Mouse (Mus musculus) hindbrain, embryonic 11.5 days (tissue): ENCODE measurements at regions not wholly inside any gene's neighbourhood (a gene's known extent, or its start where the extent isn't known, plus 50 kb on each side); places are given as distances from the start of the nearest gene placed in this dataset.

ENCODE experiments used
- ATAC-seq: fragments of 200-750 bp; cut with Nextera tagmentation; 2 replicates; pipeline ENCODE4 v1.8.0; 2017; ENCODE audit warnings: mild to moderate bottlenecking, moderate TSS enrichment, moderate library complexity; ENCODE audit not compliant: low FRiP score
- DNase-seq: peaks from one replicate; pipeline ENCODE4 v3.0.0-alpha.2; 2015; ENCODE audit warnings: low spot score
- H3K27ac ChIP-seq: fragments of 300-500 bp; sonication (generic); 2 replicates; pipeline ENCODE4 v1.5.1; 2014; ENCODE audit warnings: mild to moderate bottlenecking, low read depth, low read length
- H3K27me3 ChIP-seq: fragments of 300-500 bp; sonication (generic); 2 replicates; pipeline ENCODE4 v1.6.1; 2014; ENCODE audit warnings: mild to moderate bottlenecking, low read length, moderate library complexity, mixed read lengths; ENCODE audit not compliant: control insufficient read depth, insufficient read depth
- H3K36me3 ChIP-seq: fragments of 300-500 bp; sonication (generic); 2 replicates; pipeline ENCODE4 v1.6.1; 2014; ENCODE audit warnings: mild to moderate bottlenecking, low read length, moderate library complexity, mixed read lengths; ENCODE audit not compliant: control insufficient read depth, insufficient read depth
- H3K4me1 ChIP-seq: fragments of 300-500 bp; sonication (generic); replicated peaks from 2 replicates; pipeline ENCODE4 v1.6.1; 2014; ENCODE audit warnings: low read length, mixed read lengths; ENCODE audit not compliant: control insufficient read depth, insufficient read depth
- H3K4me2 ChIP-seq: fragments of 300-500 bp; sonication (generic); replicated peaks from 2 replicates; pipeline ENCODE4 v1.6.1; 2014; ENCODE audit warnings: mild to moderate bottlenecking, low read depth, low read length
- H3K4me3 ChIP-seq: fragments of 300-500 bp; sonication (generic); 2 replicates; pipeline ENCODE4 v1.5.1; 2014; ENCODE audit warnings: low read depth, low read length
- H3K9ac ChIP-seq: fragments of 300-500 bp; sonication (generic); 2 replicates; pipeline ENCODE4 v1.6.1; 2014; ENCODE audit warnings: low read depth, low read length
- H3K9me3 ChIP-seq: fragments of 300-500 bp; sonication (generic); 2 replicates; pipeline ENCODE4 v1.6.1; 2016; ENCODE audit warnings: low read length; ENCODE audit not compliant: control insufficient read depth
- WGBS: fragments of 180-500 bp; shearing (Covaris S2); extraction: QIAGEN DNeasy Blood & Tissue Kit; methylation state at CpG from one replicate; pipeline ENCODE4 v1.1.7; 2014; 5-methylcytosine and 5-hydroxymethylcytosine counted together

DNA sequence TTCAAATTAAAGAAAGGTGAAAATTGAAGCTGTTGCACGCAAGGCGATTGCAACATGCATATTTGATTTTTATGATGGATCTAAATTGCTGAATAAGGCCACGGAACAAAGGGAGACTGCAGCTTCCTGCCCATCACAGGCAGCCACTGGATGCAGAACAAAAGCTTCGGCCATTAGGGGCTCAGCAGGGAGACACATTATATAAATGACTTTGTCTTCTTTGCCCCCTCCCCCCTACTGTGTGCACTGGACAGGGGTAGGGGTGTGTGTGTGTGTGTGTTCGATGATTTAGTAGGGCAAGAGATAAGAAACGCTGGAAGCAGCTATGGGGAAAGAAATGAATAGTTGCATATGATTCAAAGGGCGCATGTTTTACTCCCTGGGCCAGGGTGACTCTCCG, 481.2 kb upstream of the Pmfbp1 start:
- 0 out of 2 replicates have a peak, but pooled peaks cover 3% of the 10 kb centered on the region for H3K4me1 ChIP-seq
- H3K9ac ChIP-seq: no peak overlapping the region
- no peak overlapping the region for H3K4me2 ChIP-seq
- H3K9me3 ChIP-seq: no peaks in the 10 kb centered on the region
- no peaks in the 10 kb centered on the region for H3K36me3 ChIP-seq
- WGBS: 21% methylated on average over 8 of the region's 8 CpGs
- DNase-seq: peak; percentile 72
- no peaks in the 10 kb centered on the region for H3K27me3 ChIP-seq
- peak; percentile 83; the same call in 1 of the 2 replicates for ATAC-seq
- H3K27ac ChIP-seq: peak overlapping the region; percentile 24; the same call in 1 of the 2 replicates
- H3K4me3 ChIP-seq: no peak overlapping the region

DNA sequence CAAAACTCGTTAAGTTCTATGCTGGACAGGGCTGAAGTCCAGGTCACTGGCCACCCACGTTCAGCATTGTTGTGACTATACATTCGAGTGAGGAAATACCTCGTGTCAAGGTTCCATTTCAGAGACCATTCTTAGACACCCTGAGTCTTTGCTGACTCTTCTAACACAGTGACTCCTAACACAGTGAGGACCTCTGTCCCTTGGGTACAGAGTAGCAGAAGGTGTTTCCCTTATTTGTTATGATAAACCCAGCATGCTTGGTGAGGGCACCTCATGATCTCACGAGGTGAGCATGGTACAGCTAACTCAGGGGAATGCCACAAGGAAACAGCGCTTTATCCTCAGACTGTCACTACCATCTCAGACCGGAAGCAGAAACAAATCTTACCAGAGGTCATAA, 480.2 kb upstream of the Pmfbp1 start:
- DNase-seq (no peak), ATAC-seq (no peak)
- Histone ChIP-seq H3K27me3 (no peaks in the 10 kb centered on the region), H3K9ac (no peak overlapping the region), H3K9me3 (no peaks in the 10 kb centered on the region), H3K27ac (no peak overlapping the region), H3K4me1 (0 out of 2 replicates have a peak, but pooled peaks cover 3% of the 10 kb centered on the region), H3K4me3 (no peak overlapping the region), H3K4me2 (no peak overlapping the region), H3K36me3 (no peaks in the 10 kb centered on the region)
- 60% methylated on average over 7 of the region's 7 CpGs for WGBS

DNA sequence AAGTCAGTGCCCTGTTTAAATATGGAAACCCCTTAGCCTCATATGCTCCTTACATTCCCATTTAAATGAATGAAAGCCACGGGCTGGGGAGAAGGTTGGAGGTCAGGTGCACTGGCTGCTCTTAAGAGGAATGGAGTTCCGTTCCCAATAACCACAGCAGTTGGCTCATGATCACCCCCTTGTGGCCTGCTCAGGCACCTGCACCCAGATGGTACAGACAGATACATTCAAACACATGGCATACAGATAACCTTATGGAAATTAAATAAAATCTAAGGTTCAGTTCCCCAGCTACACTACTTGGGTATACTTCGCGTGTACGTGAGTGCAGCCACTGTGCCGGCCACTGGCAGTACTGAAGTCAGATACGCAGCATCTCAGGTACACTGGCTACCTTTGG, 479.1 kb upstream of the Pmfbp1 start:
- Histone ChIP-seq H3K9ac (no peak overlapping the region), H3K27me3 (no peaks in the 10 kb centered on the region), H3K4me1 (0 out of 2 replicates have a peak, but pooled peaks cover 3% of the 10 kb centered on the region), H3K36me3 (no peaks in the 10 kb centered on the region), H3K9me3 (no peaks in the 10 kb centered on the region), H3K4me3 (no peak overlapping the region), H3K27ac (no peak overlapping the region), H3K4me2 (no peak overlapping the region)
- DNase-seq: peak; percentile 67
- no peak for ATAC-seq
- WGBS: 71% methylated on average over 7 of the region's 7 CpGs

DNA sequence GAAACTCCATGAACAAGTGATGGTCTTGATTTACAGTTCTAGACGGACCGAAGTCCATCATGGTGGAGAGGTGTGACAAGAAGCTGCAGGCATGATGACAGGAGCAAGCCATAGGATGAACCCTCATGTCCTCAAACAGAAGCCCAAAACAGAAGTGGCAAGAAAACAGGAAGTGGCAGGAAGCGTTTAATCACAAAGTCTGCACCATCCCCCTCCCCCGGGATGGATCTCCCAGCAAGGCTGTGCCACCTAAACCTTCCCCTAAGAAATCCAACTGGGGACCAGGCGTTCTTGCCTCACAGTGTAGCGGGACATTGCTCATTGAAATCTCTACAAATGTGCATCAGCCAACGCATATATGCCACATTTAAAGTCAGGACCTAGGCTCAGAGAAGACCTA, 474.3 kb upstream of the Pmfbp1 start:
- no peak overlapping the region for H3K4me3 ChIP-seq
- no peak overlapping the region for H3K27ac ChIP-seq
- no peaks in the 10 kb centered on the region for H3K27me3 ChIP-seq
- no peak for DNase-seq
- no peak overlapping the region for H3K9ac ChIP-seq
- H3K36me3 ChIP-seq: no peaks in the 10 kb centered on the region
- ATAC-seq: no peak
- 86% methylated on average over 7 of the region's 7 CpGs for WGBS
- no peaks in the 10 kb centered on the region for H3K4me1 ChIP-seq
- no peaks in the 10 kb centered on the region for H3K9me3 ChIP-seq
- no peak overlapping the region for H3K4me2 ChIP-seq

- DNase-seq (no peak), ATAC-seq (no peak)
- Histone ChIP-seq H3K4me1 (no peaks in the 10 kb centered on the region), H3K27me3 (no peaks in the 10 kb centered on the region), H3K9ac (no peak overlapping the region), H3K4me2 (no peak overlapping the region), H3K27ac (no peak overlapping the region), H3K4me3 (no peak overlapping the region), H3K9me3 (no peaks in the 10 kb centered on the region), H3K36me3 (no peaks in the 10 kb centered on the region)
- 90% methylated on average over 4 of the region's 4 CpGs for WGBS
Measured at GRCm38 (mm10) chr8:109020102-109020501, 473.7 kb upstream of the Pmfbp1 start.

DNA sequence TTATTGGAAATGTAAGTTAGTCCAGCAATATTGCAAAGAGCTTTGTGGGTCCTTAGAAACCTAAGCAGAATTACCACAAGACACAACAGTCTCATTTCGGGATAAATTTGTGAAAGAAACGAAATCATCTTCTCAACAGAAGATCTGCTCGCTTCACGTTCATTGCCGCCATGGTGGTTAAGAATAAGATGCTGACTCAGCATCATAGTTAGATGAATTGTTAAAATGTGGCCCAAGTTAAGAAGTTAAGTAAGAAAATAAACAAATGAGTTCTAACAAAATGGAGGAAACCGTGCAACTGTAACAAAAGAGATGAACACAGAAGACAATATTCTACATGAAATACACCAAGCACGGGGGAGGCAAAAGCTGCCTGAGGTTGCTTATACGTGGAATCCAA, 465.9 kb upstream of the Pmfbp1 start:
- 91% methylated on average over 8 of the region's 8 CpGs for WGBS
- H3K36me3 ChIP-seq: no peaks in the 10 kb centered on the region
- no peak overlapping the region for H3K9ac ChIP-seq
- H3K4me3 ChIP-seq: no peak overlapping the region
- no peak overlapping the region for H3K27ac ChIP-seq
- no peaks in the 10 kb centered on the region for H3K27me3 ChIP-seq
- no peak for ATAC-seq
- H3K4me1 ChIP-seq: no peaks in the 10 kb centered on the region
- no peak overlapping the region for H3K4me2 ChIP-seq
- no peak for DNase-seq
- no peaks in the 10 kb centered on the region for H3K9me3 ChIP-seq

- DNase-seq: no peak
- Histone ChIP-seq H3K27ac (no peak overlapping the region), H3K27me3 (no peaks in the 10 kb centered on the region), H3K4me2 (no peak overlapping the region), H3K4me3 (no peak overlapping the region), H3K9me3 (no peaks in the 10 kb centered on the region), H3K36me3 (no peaks in the 10 kb centered on the region), H3K4me1 (no peaks in the 10 kb centered on the region), H3K9ac (no peak overlapping the region)
- ATAC-seq: no peak
- 88% methylated on average over 4 of the region's 4 CpGs for WGBS
Measured at GRCm38 (mm10) chr8:109053608-109054007, 440.2 kb upstream of the Pmfbp1 start.

- no peak overlapping the region for H3K27ac ChIP-seq
- 81% methylated on average over 5 of the region's 5 CpGs for WGBS
- no peaks in the 10 kb centered on the region for H3K4me1 ChIP-seq
- H3K27me3 ChIP-seq: no peaks in the 10 kb centered on the region
- peak; percentile 3 for DNase-seq
- H3K4me2 ChIP-seq: no peak overlapping the region
- H3K36me3 ChIP-seq: no peaks in the 10 kb centered on the region
- H3K9ac ChIP-seq: no peak overlapping the region
- no peak overlapping the region for H3K4me3 ChIP-seq
- no peak for ATAC-seq
- H3K9me3 ChIP-seq: no peaks in the 10 kb centered on the region
Measured at GRCm38 (mm10) chr8:109059152-109059551, 434.7 kb upstream of the Pmfbp1 start.

DNA sequence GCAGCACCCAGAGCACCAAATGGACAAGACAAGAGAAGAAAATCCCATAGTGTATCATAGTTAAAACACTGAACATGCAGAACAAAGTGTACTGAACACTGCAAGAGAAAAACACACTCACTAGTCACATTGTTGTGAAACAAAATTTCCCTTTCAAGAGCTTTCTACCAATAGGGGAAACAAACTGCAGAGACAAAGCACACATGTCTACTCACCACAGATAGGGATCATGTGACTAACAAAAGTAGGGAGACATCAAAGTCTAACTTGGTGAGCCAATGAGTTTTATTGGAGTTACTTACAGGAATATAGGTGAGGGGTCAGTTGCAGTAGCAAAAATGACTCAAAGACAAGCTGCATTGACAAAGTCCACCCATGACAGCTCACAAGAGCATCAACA, 431.5 kb upstream of the Pmfbp1 start:
- no peak overlapping the region for H3K4me2 ChIP-seq
- no peaks in the 10 kb centered on the region for H3K4me1 ChIP-seq
- no peak for DNase-seq
- H3K36me3 ChIP-seq: no peaks in the 10 kb centered on the region
- no peaks in the 10 kb centered on the region for H3K9me3 ChIP-seq
- no peak overlapping the region for H3K4me3 ChIP-seq
- no peak overlapping the region for H3K27ac ChIP-seq
- no peaks in the 10 kb centered on the region for H3K27me3 ChIP-seq
- ATAC-seq: no peak
- no peak overlapping the region for H3K9ac ChIP-seq
